Mouse (Mus musculus): ENCODE data around the gene Cux1.

DNA sequence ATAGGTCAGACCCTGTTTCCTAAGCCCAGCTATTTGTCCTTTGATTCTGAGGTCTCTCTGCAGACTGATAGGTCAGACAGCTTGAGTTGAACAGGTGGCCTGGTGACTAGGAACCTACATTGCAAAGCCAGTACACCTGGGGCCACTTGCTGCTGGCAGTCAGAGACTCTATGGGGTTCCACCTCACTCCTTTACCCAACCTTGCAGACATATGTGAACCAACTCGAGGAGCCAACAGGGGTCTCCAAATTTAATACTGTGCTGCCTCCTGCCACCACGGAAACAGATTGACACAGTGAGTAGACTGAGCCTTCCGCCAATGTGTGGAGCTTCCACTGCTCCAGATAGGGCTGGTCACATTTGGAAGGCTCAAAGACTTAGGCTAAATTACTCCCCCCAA lies 78.6 kb downstream of the Cux1 start:
- TF ChIP-seq POLR2A (IDR thresholded peaks at IDR 0.05; ENCODE audit: extremely low read depth, insufficient read depth, low read length) (no peak), CTCF (IDR thresholded peaks at IDR 0.05; ENCODE audit: extremely low read depth, insufficient read depth, low read length) (no peak)
